Mouse (Mus musculus) heart, embryonic 14.5 days (tissue): ENCODE results near the gene Vcl. TPM values are rescaled to one million over a fixed set of nuclear protein-coding genes. Genes with fewer than 3 reads are reported as not detected.

ENCODE experiments used
- ATAC-seq: fragments of 200-750 bp; cut with Nextera tagmentation; 2 replicates; pipeline ENCODE4 v1.8.0; 2017; ENCODE audit warnings: low read depth, moderate TSS enrichment; ENCODE audit not compliant: insufficient number of reproducible peaks, insufficient read depth, low FRiP score
- H3K27ac ChIP-seq, 2 experiments: fragments of 200-500 bp in 1 of 2; fragments of 300-500 bp in 1 of 2; sonication (generic) in 1 of 2; replicated peaks in 1 of 2; 2 replicates each; pipeline ENCODE4 v1.5.1; 2012 to 2014; ENCODE audit warnings: low read depth in 2 of 2, low read length in 2 of 2, control low read depth in 1 of 2, mild to moderate bottlenecking in 1 of 2, mixed read lengths in 1 of 2; ENCODE audit not compliant: control insufficient read depth in 1 of 2, insufficient read depth in 1 of 2
- H3K27me3 ChIP-seq: fragments of 300-500 bp; sonication (generic); 2 replicates; pipeline ENCODE4 v1.6.1; 2014; ENCODE audit warnings: mild to moderate bottlenecking, low read length, control low read depth; ENCODE audit not compliant: control insufficient read depth, insufficient read depth
- H3K36me3 ChIP-seq: fragments of 300-500 bp; sonication (generic); 2 replicates; pipeline ENCODE4 v1.6.1; 2014; ENCODE audit warnings: mild to moderate bottlenecking, control low read depth, low read length, mixed read lengths; ENCODE audit not compliant: control insufficient read depth, insufficient read depth
- H3K4me1 ChIP-seq, 2 experiments: fragments of 200-500 bp in 1 of 2; fragments of 300-500 bp in 1 of 2; sonication (generic) in 1 of 2; 2 replicates each; pipeline ENCODE4 v1.6.1; 2012 to 2014; ENCODE audit warnings: low read length in 2 of 2, control low read depth in 1 of 2, mixed read lengths in 1 of 2; ENCODE audit not compliant: control insufficient read depth in 2 of 2, insufficient read depth in 2 of 2
- H3K4me2 ChIP-seq: fragments of 300-500 bp; sonication (generic); 2 replicates; pipeline ENCODE4 v1.6.1; 2014; ENCODE audit warnings: mild to moderate bottlenecking, low read length
- H3K4me3 ChIP-seq, 2 experiments: fragments of 200-500 bp in 1 of 2; fragments of 300-500 bp in 1 of 2; sonication (generic) in 1 of 2; 2 replicates each; pipeline ENCODE4 v1.5.1; 2012 to 2014; ENCODE audit warnings: low read length in 2 of 2, mild to moderate bottlenecking in 2 of 2, control low read depth in 1 of 2, low read depth in 1 of 2, moderate library complexity in 1 of 2; ENCODE audit not compliant: control insufficient read depth in 1 of 2, insufficient read depth in 1 of 2
- H3K9ac ChIP-seq: fragments of 300-500 bp; sonication (generic); 2 replicates; pipeline ENCODE4 v1.6.1; 2014; ENCODE audit warnings: mild to moderate bottlenecking, low read length
- H3K9me3 ChIP-seq: fragments of 300-500 bp; sonication (generic); 2 replicates; pipeline ENCODE4 v1.6.1; 2016; ENCODE audit warnings: low read length, control low read depth; ENCODE audit not compliant: control insufficient read depth
- WGBS: fragments of 180-500 bp; shearing (Covaris S2); extraction: QIAGEN DNeasy Blood & Tissue Kit; methylation state at CpG from one replicate; pipeline ENCODE4 v1.1.7; 2014; 5-methylcytosine and 5-hydroxymethylcytosine counted together
- polyA plus RNA-seq: library from polyadenylated mRNA; unstranded; fragments of >200 nt; fragmentation: Nextera tagmentation; extraction: Ambion mirVana; gene quantifications from 2 replicates; pipeline ENCODE4 v1.2.1, GENCODE M21; 2014

Gene Vcl
- polyA plus RNA-seq, 1 experiment from 2014 or later, result 100.0 TPM

DNA sequence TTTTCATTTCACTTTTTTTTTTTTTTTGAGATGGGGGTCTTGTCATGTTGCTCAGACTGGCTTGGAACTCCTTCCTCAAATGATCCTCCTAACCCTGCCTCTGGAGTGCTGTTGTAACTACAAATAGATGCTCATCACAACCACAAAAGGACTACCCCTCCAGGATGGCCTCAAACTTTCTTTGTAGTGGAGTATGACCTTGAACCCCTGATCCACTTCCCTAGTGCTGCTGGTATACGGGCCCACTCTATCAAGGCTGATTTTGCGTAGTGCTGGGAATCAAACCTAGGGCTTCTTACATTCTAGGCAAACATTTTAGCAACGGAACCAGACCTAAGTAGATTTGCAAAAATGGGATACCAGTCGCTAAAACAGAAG, 901 bp upstream of the Vcl start:
- Histone ChIP-seq H3K4me2 (peak overlapping the region; percentile 83), H3K27ac (no peak overlapping the region; a peak in 1 of 4 replicates), H3K4me1 (peaks cover 0 to 18% of the 10 kb centered on the region in 2 experiments; a peak in 2 of 4 replicates), H3K9ac (peak overlapping the region; percentile 74), H3K4me3 (peak overlapping the region in 1 of 2 experiments; percentile 69; a peak in 3 of 4 replicates), H3K27me3 (no peaks in the 10 kb centered on the region), H3K9me3 (no peaks in the 10 kb centered on the region), H3K36me3 (no peaks in the 10 kb centered on the region)
- ATAC-seq, result no peak
- WGBS, result 19% methylated on average over 4 of the region's 4 CpGs

DNA sequence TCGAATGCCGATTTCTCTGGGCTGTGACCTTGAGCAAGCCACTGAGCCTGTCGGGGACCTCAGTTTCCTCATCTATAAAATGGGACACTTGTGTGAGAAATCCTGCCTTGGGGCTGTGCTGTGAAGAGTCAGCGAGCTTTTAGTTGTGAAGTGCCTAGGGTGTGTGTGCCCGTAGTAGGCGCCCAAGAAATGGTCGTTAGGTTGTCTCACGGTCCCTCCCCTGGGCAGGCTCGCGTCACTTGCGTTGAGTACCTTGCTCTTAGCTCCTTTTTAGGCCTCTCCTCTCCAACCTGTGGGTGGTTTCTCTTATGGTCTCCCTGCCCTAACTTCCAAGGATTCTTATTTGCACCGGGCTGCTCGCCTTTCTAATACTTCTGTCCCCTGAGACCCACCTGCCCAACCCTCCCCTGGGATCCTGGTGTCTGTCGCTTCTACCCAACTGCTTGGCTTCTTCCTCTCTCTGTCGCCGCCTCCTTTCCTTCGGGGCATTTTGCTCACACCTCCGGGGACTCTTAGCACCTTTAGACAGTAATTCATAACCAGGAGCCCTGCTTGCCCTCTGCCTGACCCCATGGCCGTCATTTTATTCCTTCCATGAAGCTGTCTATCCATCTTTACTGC, 726 bp downstream of the Vcl start:
- Histone ChIP-seq H3K4me2 (peak overlapping the region; percentile 83), H3K4me3 (peak overlapping the region; percentile 69 to 88), H3K4me1 (peaks cover 0 to 27% of the 10 kb centered on the region in 2 experiments; a peak in 2 of 4 replicates), H3K36me3 (no peaks in the 10 kb centered on the region), H3K27ac (peak overlapping the region; percentile 90 to 94), H3K27me3 (no peaks in the 10 kb centered on the region), H3K9ac (peak overlapping the region; percentile 93), H3K9me3 (no peaks in the 10 kb centered on the region)
- WGBS, result under 1% methylated on average over 19 of the region's 19 CpGs
- ATAC-seq, result 0 out of 2 replicates have a peak, but pooled peaks have one; percentile 1

DNA sequence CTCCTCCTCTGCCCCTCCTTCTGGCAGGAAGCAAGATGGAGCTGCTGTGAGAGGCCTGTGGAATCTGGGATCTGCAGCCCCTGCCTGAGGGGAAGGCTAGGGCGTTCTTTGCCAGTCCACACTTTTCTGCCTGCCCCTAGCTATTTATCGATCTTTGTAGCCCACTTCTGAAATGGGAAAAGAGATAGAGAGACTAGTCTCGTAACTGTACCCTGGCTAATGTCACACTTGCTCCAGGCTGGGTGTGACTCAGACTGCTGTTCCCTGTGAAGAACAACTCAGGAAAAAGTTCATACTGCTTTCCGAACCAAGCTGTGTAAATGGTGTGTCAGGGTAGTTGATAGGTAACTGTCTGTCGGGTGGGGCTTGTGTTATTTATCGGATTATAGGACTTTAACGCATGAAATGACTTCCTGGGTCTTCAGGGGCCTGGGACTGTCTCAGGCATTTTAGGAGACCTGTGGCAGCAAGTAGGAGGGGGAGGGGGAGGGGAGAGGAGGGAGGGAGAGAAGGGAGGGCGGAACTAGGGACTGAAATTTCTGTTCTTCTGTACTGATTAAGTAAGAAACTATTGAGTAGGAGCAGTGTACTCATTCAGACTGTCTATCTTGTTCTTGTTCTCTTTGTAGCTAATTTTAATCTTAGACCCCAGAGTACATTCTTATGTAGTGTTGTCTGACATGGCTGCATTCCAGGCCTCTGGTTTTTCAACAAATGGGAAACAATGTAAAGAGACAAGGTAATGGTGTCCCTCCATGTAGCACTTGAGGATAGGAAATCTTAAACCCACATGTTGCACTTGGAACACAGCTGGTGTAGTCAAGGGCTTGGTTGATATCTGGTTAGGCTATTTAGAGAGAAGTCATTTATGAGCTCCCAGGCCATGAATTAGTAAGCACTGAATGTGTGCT, 1.5 kb downstream of the Vcl start:
- no peak for ATAC-seq
- H3K9me3 ChIP-seq, result no peaks in the 10 kb centered on the region
- WGBS, result 2% methylated on average over 8 of the region's 8 CpGs
- H3K4me3 ChIP-seq, result peak overlapping the region; percentile 69 to 88
- no peaks in the 10 kb centered on the region for H3K36me3 ChIP-seq
- H3K4me1 ChIP-seq, result peaks cover 0 to 32% of the 10 kb centered on the region in 2 experiments; a peak in 2 of 4 replicates
- H3K4me2 ChIP-seq, result peak overlapping the region; percentile 83
- H3K9ac ChIP-seq, result peak overlapping the region; percentile 93
- H3K27me3 ChIP-seq, result no peaks in the 10 kb centered on the region
- H3K27ac ChIP-seq, result peak overlapping the region; percentile 90 to 94

DNA sequence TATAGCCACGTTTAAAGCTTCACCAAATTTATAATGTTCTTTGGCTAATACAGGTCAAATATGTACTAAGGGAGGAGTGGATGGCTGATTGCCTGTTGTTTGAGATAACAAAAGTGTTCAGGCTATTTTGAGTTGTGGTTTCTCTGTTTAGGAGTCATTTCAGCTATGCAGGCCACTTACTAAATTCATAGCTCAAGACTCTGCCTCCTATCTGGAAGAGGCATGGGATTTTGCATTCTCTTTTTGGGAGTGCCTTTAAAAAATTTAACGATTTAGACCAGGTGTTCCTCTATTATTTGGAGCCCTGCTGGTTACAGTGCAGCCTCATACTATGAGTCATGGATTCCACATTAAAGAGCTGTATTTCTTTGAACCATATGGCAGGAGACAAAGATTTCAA, 9.2 kb downstream of the Vcl start:
- ATAC-seq, result no peak
- H3K4me2 ChIP-seq, result peak overlapping the region; percentile 59
- H3K9ac ChIP-seq, result 0 out of 2 replicates have a peak overlapping the region, but pooled peaks have one; percentile 11
- 17% methylated on average over 2 of the region's 2 CpGs for WGBS
- H3K27ac ChIP-seq, result peak overlapping the region; percentile 75 to 76
- no peaks in the 10 kb centered on the region for H3K27me3 ChIP-seq
- no peaks in the 10 kb centered on the region for H3K9me3 ChIP-seq
- no peaks in the 10 kb centered on the region for H3K36me3 ChIP-seq
- peak overlapping the region in 1 of 2 experiments; percentile 18; a peak in 2 of 4 replicates for H3K4me3 ChIP-seq
- H3K4me1 ChIP-seq, result peaks cover 14 to 60% of the 10 kb centered on the region in 2 experiments

DNA sequence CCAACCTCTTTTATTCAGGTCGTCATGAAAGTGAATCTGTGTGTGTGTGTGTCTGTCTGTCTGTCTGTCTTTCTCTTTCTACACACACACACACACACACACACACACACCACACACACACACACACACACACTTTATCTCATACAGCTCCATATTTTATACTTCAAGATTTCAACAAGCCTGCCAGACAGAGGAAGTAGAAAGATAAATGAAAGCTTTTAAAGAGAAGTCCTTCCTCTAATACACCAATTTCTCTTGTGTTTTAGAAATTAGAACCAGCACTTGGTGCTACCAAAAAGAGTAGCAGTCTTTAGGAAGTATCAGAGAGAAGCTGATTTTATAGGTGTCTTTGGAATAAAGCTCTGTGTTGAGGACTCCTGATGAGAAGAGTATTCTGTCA, 9.7 kb downstream of the Vcl start:
- Histone ChIP-seq H3K4me1 (peaks cover 14 to 57% of the 10 kb centered on the region in 2 experiments), H3K9ac (0 out of 2 replicates have a peak overlapping the region, but pooled peaks have one; percentile 11), H3K4me2 (peak overlapping the region; percentile 59), H3K9me3 (no peaks in the 10 kb centered on the region), H3K27ac (peak overlapping the region; percentile 75 to 76), H3K36me3 (no peaks in the 10 kb centered on the region), H3K4me3 (peak overlapping the region in 1 of 2 experiments; percentile 18; a peak in 1 of 4 replicates), H3K27me3 (no peaks in the 10 kb centered on the region)
- ATAC-seq, result no peak
- 11% methylated on average over 1 of the region's 1 CpGs for WGBS

DNA sequence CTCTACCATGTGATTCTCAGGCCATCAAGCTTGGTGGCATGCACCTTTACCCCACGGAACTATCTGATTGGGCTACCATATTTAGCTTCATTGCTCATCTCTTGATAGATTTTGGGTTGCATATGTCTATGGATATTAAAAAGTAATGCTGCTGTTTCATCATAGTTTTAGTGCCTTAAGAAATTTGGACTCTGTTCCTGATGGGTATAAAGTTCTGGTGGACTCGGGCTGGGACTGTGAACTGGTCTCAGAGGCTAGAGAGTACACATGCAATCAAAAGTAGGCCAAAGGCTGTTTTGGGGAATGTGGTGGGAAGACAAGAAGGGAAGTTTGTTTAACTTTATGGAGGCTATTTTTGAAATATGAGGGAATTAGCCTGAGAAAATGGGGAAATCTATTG, 16.1 kb downstream of the Vcl start:
- Histone ChIP-seq H3K9me3 (no peaks in the 10 kb centered on the region), H3K4me2 (no peak overlapping the region), H3K9ac (no peak overlapping the region), H3K27ac (no peak overlapping the region), H3K4me3 (no peak overlapping the region), H3K36me3 (no peaks in the 10 kb centered on the region), H3K27me3 (no peaks in the 10 kb centered on the region), H3K4me1 (peaks cover 4 to 7% of the 10 kb centered on the region in 2 experiments; a peak in 3 of 4 replicates)
- WGBS, result 87% methylated on average over 2 of the region's 2 CpGs
- ATAC-seq, result no peak

DNA sequence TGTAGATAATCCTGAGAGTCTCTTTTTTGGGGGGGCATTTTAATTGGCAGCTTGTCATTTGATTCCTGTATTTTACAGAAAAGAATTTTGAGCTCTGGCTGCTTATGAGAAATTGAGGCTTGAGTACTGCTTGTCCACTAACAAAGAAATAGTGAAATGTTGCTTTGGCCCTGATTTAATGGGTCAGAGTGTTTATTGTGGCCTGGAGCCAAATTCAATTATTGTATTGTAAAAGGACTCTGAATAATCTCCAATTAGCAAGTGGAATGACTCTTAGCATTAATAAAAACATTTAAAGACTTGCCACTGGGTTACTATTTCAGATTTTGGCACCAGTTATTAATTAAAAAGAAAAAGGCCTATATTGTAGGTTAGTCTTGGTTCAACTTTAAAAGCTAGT, 26.8 kb downstream of the Vcl start:
- Histone ChIP-seq H3K36me3 (no peaks in the 10 kb centered on the region), H3K9ac (no peak overlapping the region), H3K4me2 (no peak overlapping the region), H3K27ac (no peak overlapping the region), H3K4me3 (no peak overlapping the region), H3K9me3 (no peaks in the 10 kb centered on the region), H3K4me1 (peaks cover 0 to 14% of the 10 kb centered on the region in 2 experiments; a peak in 2 of 4 replicates), H3K27me3 (no peaks in the 10 kb centered on the region)
- ATAC-seq, result no peak
